Mouse (Mus musculus): ENCODE measurements at regions not wholly inside any gene's neighbourhood (a gene's known extent, or its start where the extent isn't known, plus 50 kb on each side); places are given as distances from the start of the nearest gene placed in this dataset.
"Not testable (repeated sequence)": the region's sequence is repeated elsewhere in the genome, so short reads cannot be mapped to it uniquely, and the experiment has no call there.

- H3K27me3 ChIP-seq: no peaks in the 10 kb centered on the region
- no peak overlapping the region for H3K4me2 ChIP-seq
- H3K9me3 ChIP-seq: no peaks in the 10 kb centered on the region
- no peaks in the 10 kb centered on the region for H3K4me1 ChIP-seq
- WGBS: 14% methylated on average over 10 of the region's 10 CpGs
- ATAC-seq (ENCODE audit: low FRiP score): peak; percentile 61; the same call in 1 of the 2 replicates
- H3K36me3 ChIP-seq (replicated peaks): no peaks in the 10 kb centered on the region
- no peak overlapping the region for H3K27ac ChIP-seq
- H3K9ac ChIP-seq: no peak overlapping the region
- no peak overlapping the region for H3K4me3 ChIP-seq (replicated peaks)
Observed at GRCm38 (mm10) chr16:65629186-65629585, 66.7 kb upstream of the Chmp2b start.

DNA sequence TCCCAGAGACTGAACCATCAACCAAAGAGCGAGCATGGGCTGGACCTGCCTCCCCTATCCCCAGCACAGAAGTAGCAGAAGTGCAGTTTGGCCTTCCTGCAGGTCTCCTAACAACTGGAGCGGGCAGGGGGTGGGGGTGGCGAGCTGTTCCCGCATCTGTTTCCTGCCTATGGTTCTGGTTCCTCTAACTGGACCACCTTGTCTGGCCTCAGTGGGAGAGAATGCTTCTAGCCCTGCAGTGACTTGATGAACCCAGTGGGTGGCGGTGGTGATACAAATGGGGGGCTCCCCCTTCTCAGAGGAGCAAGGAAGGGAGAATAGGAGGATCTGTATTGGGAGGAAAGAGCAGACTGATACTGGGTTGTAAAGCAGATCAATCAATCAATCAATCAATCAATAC, 69.2 kb upstream of the Chmp2b start:
- no peak overlapping the region for H3K4me2 ChIP-seq
- no peak overlapping the region for H3K9ac ChIP-seq
- H3K4me1 ChIP-seq: no peaks in the 10 kb centered on the region
- no peaks in the 10 kb centered on the region for H3K9me3 ChIP-seq
- H3K36me3 ChIP-seq (replicated peaks): no peaks in the 10 kb centered on the region
- ATAC-seq (ENCODE audit: low FRiP score): no peak
- H3K27me3 ChIP-seq: no peaks in the 10 kb centered on the region
- H3K4me3 ChIP-seq (replicated peaks): no peak overlapping the region
- 51% methylated on average over 5 of the region's 5 CpGs for WGBS
- H3K27ac ChIP-seq: no peak overlapping the region

- not testable (repeated sequence) for H3K27ac ChIP-seq; H3K36me3 ChIP-seq (replicated peaks); H3K4me2 ChIP-seq; H3K27me3 ChIP-seq; ATAC-seq (ENCODE audit: low FRiP score); H3K9ac ChIP-seq; H3K4me3 ChIP-seq (replicated peaks); H3K4me1 ChIP-seq; H3K9me3 ChIP-seq
- WGBS: 90% methylated on average over 3 of the region's 3 CpGs
Observed at GRCm38 (mm10) chr16:65646741-65647140, 84.2 kb upstream of the Chmp2b start.

DNA sequence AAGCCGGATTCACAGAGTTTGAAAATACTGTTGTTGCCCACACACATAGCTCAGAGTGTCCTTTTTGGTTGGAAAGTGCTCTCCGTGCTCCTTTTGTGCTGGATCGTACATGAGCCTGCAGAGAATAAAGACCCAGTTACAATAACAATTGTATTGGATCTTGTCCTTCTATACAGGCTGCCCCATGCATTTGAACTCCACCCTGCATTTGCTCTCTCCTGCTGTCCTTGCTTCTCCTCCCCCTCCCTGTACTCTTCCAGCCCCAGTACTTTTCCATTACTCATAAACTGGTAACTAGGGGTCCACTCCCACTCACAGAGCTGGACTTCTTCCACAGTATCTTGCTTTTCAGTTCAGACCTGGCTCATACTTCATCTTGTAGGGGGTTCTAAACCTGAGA, 86.5 kb upstream of the Chmp2b start:
- H3K36me3 ChIP-seq (replicated peaks): no peaks in the 10 kb centered on the region

DNA sequence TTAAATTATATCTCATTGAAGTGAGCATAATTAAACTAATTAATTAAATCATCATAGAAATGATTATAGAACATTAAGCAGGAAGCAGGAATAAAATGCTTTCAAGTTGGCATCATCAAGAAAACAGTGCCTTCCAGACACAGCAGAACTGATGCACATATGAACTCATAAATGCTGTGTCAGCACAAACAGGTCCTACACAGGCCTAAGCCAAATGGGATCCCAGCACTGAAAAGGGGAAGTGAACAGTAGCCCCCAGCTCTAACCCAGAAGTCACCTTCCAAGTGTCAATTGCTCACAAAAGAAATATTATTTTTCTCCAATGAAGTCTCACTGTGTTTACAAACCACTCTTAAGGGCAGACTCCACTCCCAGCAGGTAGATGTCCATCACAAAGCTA, 93.0 kb upstream of the Chmp2b start:
- H3K9ac ChIP-seq: no peak overlapping the region
- no peak for ATAC-seq (ENCODE audit: low FRiP score)
- H3K27ac ChIP-seq: no peak overlapping the region
- H3K9me3 ChIP-seq: no peaks in the 10 kb centered on the region
- H3K4me2 ChIP-seq: no peak overlapping the region
- H3K4me3 ChIP-seq (replicated peaks): no peak overlapping the region
- H3K27me3 ChIP-seq: no peaks in the 10 kb centered on the region
- H3K36me3 ChIP-seq (replicated peaks): no peaks in the 10 kb centered on the region
- no peaks in the 10 kb centered on the region for H3K4me1 ChIP-seq

More for the DNA sequence above, 86.5 kb upstream of the Chmp2b start:
- ATAC-seq (ENCODE audit: low FRiP score): no peak
- 49% methylated on average over 3 of the region's 3 CpGs for WGBS
- H3K9ac ChIP-seq: no peak overlapping the region
- H3K27me3 ChIP-seq: no peaks in the 10 kb centered on the region
- no peak overlapping the region for H3K27ac ChIP-seq
- H3K4me2 ChIP-seq: no peak overlapping the region
- H3K9me3 ChIP-seq: no peaks in the 10 kb centered on the region
- H3K4me1 ChIP-seq: no peaks in the 10 kb centered on the region
- H3K4me3 ChIP-seq (replicated peaks): no peak overlapping the region

DNA sequence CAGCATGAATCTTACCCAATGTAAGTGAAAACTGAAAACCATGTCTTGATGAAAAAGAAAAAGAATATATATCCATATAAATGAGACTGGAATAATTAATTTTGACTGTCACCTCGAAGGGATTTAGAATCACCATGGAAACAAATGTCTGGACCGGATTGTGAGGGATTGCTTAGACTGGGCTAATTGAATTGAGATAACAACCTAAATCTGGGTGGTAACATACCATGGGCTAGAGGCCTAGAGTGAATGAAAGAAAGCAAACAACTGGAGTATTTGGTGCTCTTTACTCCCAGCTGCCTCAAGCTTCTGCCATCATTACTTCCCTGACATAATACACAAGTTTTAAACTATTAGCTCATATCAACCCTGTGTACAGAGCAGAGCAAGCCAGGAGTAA, 95.3 kb upstream of the Chmp2b start:
- H3K9ac ChIP-seq: no peak overlapping the region
- no peaks in the 10 kb centered on the region for H3K9me3 ChIP-seq
- no peak overlapping the region for H3K4me2 ChIP-seq
- no peak for ATAC-seq (ENCODE audit: low FRiP score)
- H3K27me3 ChIP-seq: no peaks in the 10 kb centered on the region
- H3K4me3 ChIP-seq (replicated peaks): no peak overlapping the region
- 25% methylated on average over 2 of the region's 2 CpGs for WGBS
- H3K36me3 ChIP-seq (replicated peaks): no peaks in the 10 kb centered on the region
- H3K27ac ChIP-seq: no peak overlapping the region
- H3K4me1 ChIP-seq: no peaks in the 10 kb centered on the region

GRCm38 (mm10) chr16:65664787-65665186, 102.3 kb upstream of the Chmp2b start:
- Histone ChIP-seq H3K9ac (no peak overlapping the region), H3K4me2 (no peak overlapping the region), H3K27me3 (no peaks in the 10 kb centered on the region), H3K9me3 (no peaks in the 10 kb centered on the region), H3K4me3 (replicated peaks) (no peak overlapping the region), H3K36me3 (replicated peaks) (no peaks in the 10 kb centered on the region), H3K27ac (no peak overlapping the region), H3K4me1 (no peaks in the 10 kb centered on the region)
- 0 out of 2 replicates have a peak, but pooled peaks have one; percentile 30 for ATAC-seq (ENCODE audit: low FRiP score)
- 71% methylated on average over 3 of the region's 3 CpGs for WGBS

DNA sequence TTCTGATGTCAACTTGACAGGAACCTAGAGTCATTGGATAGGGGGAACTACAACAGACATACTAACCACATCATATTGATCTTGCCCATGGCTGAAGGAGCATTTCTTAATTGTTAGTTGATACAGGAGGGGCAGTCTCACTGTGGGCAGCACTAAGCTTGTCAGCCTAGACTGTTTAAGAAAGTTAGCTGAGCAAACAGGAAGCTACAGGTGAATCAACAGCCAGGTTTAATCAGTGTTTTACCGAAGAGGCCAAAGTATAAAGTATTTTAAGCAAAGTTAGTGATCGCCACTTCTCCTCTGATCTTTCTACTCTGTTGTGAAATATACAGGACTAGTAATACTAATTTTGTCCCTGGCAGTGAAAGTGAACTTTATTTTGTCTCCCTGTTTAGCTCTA, 109.6 kb upstream of the Chmp2b start:
- no peak overlapping the region for H3K27ac ChIP-seq
- no peaks in the 10 kb centered on the region for H3K36me3 ChIP-seq (replicated peaks)
- 92% methylated on average over 2 of the region's 2 CpGs for WGBS
- no peaks in the 10 kb centered on the region for H3K4me1 ChIP-seq
- no peak for ATAC-seq (ENCODE audit: low FRiP score)
- H3K9me3 ChIP-seq: no peaks in the 10 kb centered on the region
- no peaks in the 10 kb centered on the region for H3K27me3 ChIP-seq
- no peak overlapping the region for H3K9ac ChIP-seq
- no peak overlapping the region for H3K4me2 ChIP-seq
- no peak overlapping the region for H3K4me3 ChIP-seq (replicated peaks)

GRCm38 (mm10) chr16:65683089-65683488, 120.6 kb upstream of the Chmp2b start:
- ATAC-seq (ENCODE audit: low FRiP score): no peak
- Histone ChIP-seq H3K36me3 (replicated peaks) (no peaks in the 10 kb centered on the region), H3K4me1 (no peaks in the 10 kb centered on the region), H3K27me3 (no peaks in the 10 kb centered on the region), H3K9me3 (no peaks in the 10 kb centered on the region), H3K4me2 (no peak overlapping the region), H3K27ac (no peak overlapping the region), H3K4me3 (replicated peaks) (no peak overlapping the region), H3K9ac (no peak overlapping the region)
- WGBS: 66% methylated on average over 7 of the region's 7 CpGs

- H3K9me3 ChIP-seq: no peaks in the 10 kb centered on the region
- H3K4me2 ChIP-seq: no peak overlapping the region
- no peaks in the 10 kb centered on the region for H3K27me3 ChIP-seq
- H3K4me3 ChIP-seq (replicated peaks): no peak overlapping the region
- no peak overlapping the region for H3K9ac ChIP-seq
- no peaks in the 10 kb centered on the region for H3K36me3 ChIP-seq (replicated peaks)
- no peak overlapping the region for H3K27ac ChIP-seq
- ATAC-seq (ENCODE audit: low FRiP score): no peak
- H3K4me1 ChIP-seq: no peaks in the 10 kb centered on the region
Observed at GRCm38 (mm10) chr16:65683703-65684320, 121.3 kb upstream of the Chmp2b start.

GRCm38 (mm10) chr16:65693626-65694025, 121.4 kb upstream of the Vgll3 start:
- 64% methylated on average over 2 of the region's 2 CpGs for WGBS
- no peak for ATAC-seq (ENCODE audit: low FRiP score)
- no peak overlapping the region for H3K9ac ChIP-seq
- no peaks in the 10 kb centered on the region for H3K36me3 ChIP-seq (replicated peaks)
- no peak overlapping the region for H3K4me2 ChIP-seq
- no peaks in the 10 kb centered on the region for H3K27me3 ChIP-seq
- no peak overlapping the region for H3K27ac ChIP-seq
- no peaks in the 10 kb centered on the region for H3K4me1 ChIP-seq
- H3K4me3 ChIP-seq (replicated peaks): no peak overlapping the region
- no peaks in the 10 kb centered on the region for H3K9me3 ChIP-seq

DNA sequence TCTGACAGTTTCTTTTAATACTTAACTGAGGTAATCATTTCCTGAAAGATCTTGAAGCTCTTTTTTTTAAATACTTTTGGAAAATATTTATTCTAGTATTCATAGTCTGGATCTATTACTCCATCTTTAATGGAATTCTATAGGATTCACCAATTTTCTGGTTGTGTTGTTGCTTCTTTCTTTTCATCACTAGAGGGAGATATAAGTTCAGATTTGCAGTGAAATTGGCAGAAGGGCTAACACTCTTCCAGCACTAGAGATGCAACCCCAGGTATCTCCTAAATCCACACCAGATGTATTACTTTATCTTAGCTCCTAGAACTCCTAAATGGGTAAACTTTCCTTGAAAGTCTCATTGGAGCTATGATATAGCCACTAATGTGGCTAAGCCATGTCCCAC, 99.4 kb upstream of the Vgll3 start:
- Histone ChIP-seq H3K4me3 (replicated peaks) (no peak overlapping the region), H3K4me2 (no peak overlapping the region), H3K9me3 (no peaks in the 10 kb centered on the region), H3K36me3 (replicated peaks) (no peaks in the 10 kb centered on the region), H3K4me1 (no peaks in the 10 kb centered on the region), H3K9ac (no peak overlapping the region), H3K27ac (no peak overlapping the region), H3K27me3 (no peaks in the 10 kb centered on the region)
- ATAC-seq (ENCODE audit: low FRiP score): no peak

- WGBS: 77% methylated on average over 6 of the region's 6 CpGs
- H3K4me3 ChIP-seq (replicated peaks): no peak overlapping the region
- H3K4me1 ChIP-seq: no peaks in the 10 kb centered on the region
- no peaks in the 10 kb centered on the region for H3K27me3 ChIP-seq
- H3K4me2 ChIP-seq: no peak overlapping the region
- ATAC-seq (ENCODE audit: low FRiP score): no peak
- H3K9ac ChIP-seq: no peak overlapping the region
- no peaks in the 10 kb centered on the region for H3K9me3 ChIP-seq
- no peaks in the 10 kb centered on the region for H3K36me3 ChIP-seq (replicated peaks)
- H3K27ac ChIP-seq: no peak overlapping the region
Observed at GRCm38 (mm10) chr16:65718791-65719472, 96.1 kb upstream of the Vgll3 start.
